Mouse (Mus musculus): Measurements from ENCODE around the gene Creb3l1. TPM values are rescaled to one million over a fixed set of nuclear protein-coding genes. Genes with fewer than 3 reads are reported as not detected.

The Creb3l1 gene
- total RNA-seq, 2 experiments from 2014 or later, result 10.4 to 11.6 TPM

- peak; percentile 79 to 85 for DNase-seq (ENCODE audit: low spot score in 2 of 2)
Measured at GRCm38 (mm10) chr2:92006983-92007921, 17.1 kb downstream of the Creb3l1 start.

GRCm38 (mm10) chr2:92006491-92006890 is 17.8 kb downstream of the Creb3l1 start:
- no peak for DNase-seq (ENCODE audit: low spot score in 2 of 2)

GRCm38 (mm10) chr2:92004617-92005016 is 19.7 kb downstream of the Creb3l1 start:
- DNase-seq (ENCODE audit: low spot score in 2 of 2), result no peak

- no peak for DNase-seq (ENCODE audit: low spot score in 2 of 2)
Measured at GRCm38 (mm10) chr2:91997905-91998608, 26.2 kb downstream of the Creb3l1 start.

- DNase-seq (ENCODE audit: low spot score in 2 of 2), result no peak
Measured at GRCm38 (mm10) chr2:91996006-91996405, 28.3 kb downstream of the Creb3l1 start.

- no peak for DNase-seq (ENCODE audit: low spot score in 2 of 2)
Measured at GRCm38 (mm10) chr2:91993409-91993808, 30.9 kb downstream of the Creb3l1 start.

- no peak for DNase-seq (ENCODE audit: low spot score in 2 of 2)
Measured at GRCm38 (mm10) chr2:91989750-91990149, 34.6 kb downstream of the Creb3l1 start.

- DNase-seq (ENCODE audit: low spot score in 2 of 2), result peak; percentile 92
Measured at GRCm38 (mm10) chr2:91987542-91987941, 36.8 kb downstream of the Creb3l1 start.

GRCm38 (mm10) chr2:91986071-91986470 is 38.2 kb downstream of the Creb3l1 start:
- DNase-seq (ENCODE audit: low spot score in 2 of 2), result peak; percentile 34 to 36

- DNase-seq (ENCODE audit: low spot score in 2 of 2), result no peak
Measured at GRCm38 (mm10) chr2:91984906-91985525, 39.3 kb downstream of the Creb3l1 start.

GRCm38 (mm10) chr2:91984439-91984838 is 39.9 kb downstream of the Creb3l1 start:
- no peak for DNase-seq (ENCODE audit: low spot score in 2 of 2)

GRCm38 (mm10) chr2:91980830-91981229 is 43.5 kb downstream of the Creb3l1 start:
- no peak for DNase-seq (ENCODE audit: low spot score in 2 of 2)

GRCm38 (mm10) chr2:91980245-91980644 is 44.1 kb downstream of the Creb3l1 start:
- DNase-seq (ENCODE audit: low spot score in 2 of 2), result no peak

- no peak for DNase-seq (ENCODE audit: low spot score in 2 of 2)
Measured at GRCm38 (mm10) chr2:91978547-91978946, 45.8 kb downstream of the Creb3l1 start.

GRCm38 (mm10) chr2:91977960-91978359 is 46.3 kb downstream of the Creb3l1 start:
- DNase-seq (ENCODE audit: low spot score in 2 of 2), result no peak

GRCm38 (mm10) chr2:91975581-91976541 is 48.4 kb downstream of the Creb3l1 start, which contains the start of gene Dgkz:
Dgkz (minus strand) TSS chr2:91975864.
- no peak for DNase-seq (ENCODE audit: low spot score in 2 of 2)

GRCm38 (mm10) chr2:91973416-91974135 is 50.7 kb downstream of the Creb3l1 start:
- DNase-seq (ENCODE audit: low spot score in 2 of 2), result no peak

- DNase-seq (ENCODE audit: low spot score in 2 of 2), result no peak
Measured at GRCm38 (mm10) chr2:91972121-91972566, 52.2 kb downstream of the Creb3l1 start.

GRCm38 (mm10) chr2:91971231-91972097 is 52.8 kb downstream of the Creb3l1 start:
- DNase-seq (ENCODE audit: low spot score in 2 of 2), result peak; percentile 69 to 76
